Mouse (Mus musculus): ENCODE measurements around the gene Tent2.

DNA sequence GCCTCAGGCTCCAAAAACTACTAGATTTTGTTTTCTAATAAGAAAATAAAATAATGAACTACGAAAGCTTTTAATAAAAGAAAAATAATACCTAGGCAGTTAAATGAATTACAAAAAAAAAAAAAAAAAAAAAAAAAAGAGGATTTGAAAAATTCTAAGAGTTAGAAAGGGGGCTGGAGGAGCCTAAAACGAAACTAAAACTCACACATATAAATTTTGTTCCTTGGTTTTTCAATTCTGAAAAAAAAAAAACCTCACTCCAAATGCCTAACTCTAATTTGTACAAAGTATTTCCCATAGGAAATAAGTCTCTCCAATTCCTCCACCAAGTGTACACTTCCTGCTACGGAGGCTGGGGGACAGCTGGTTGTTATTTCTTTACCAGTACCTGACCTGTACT lies 3.4 kb downstream of the Tent2 start:
- TF ChIP-seq CTCF (IDR thresholded peaks at IDR 0.05; ENCODE audit: extremely low read depth, insufficient read length, insufficient replicate concordance, low read depth, low read length) (no peak), POLR2A (IDR thresholded peaks at IDR 0.05; ENCODE audit: low read depth, low read length) (no peak)
